Mouse (Mus musculus) gastrocnemius, adult 8-10 months (tissue): ENCODE data around the gene Egfl7. TPM values are rescaled to one million over a fixed set of nuclear protein-coding genes. Genes with fewer than 3 reads are reported as not detected.

Experiments used
- DNase-seq, 2 experiments: peaks; one replicate each; pipeline ENCODE4 v3.0.0; 2022; ENCODE audit warnings: low spot score in 2 of 2
- total RNA-seq, 4 experiments: library from RNA; stranded (reverse); gene quantifications; 2 replicates each; pipeline ENCODE4 v1.2.4; 2022

Gene Egfl7
- total RNA-seq, 4 experiments from 2014 or later = 28.7 to 37.4 (median 31.6) TPM

- DNase-seq = no peak
Measured at GRCm38 (mm10) chr2:26566221-26566620, 13.6 kb upstream of the Egfl7 start.

DNA sequence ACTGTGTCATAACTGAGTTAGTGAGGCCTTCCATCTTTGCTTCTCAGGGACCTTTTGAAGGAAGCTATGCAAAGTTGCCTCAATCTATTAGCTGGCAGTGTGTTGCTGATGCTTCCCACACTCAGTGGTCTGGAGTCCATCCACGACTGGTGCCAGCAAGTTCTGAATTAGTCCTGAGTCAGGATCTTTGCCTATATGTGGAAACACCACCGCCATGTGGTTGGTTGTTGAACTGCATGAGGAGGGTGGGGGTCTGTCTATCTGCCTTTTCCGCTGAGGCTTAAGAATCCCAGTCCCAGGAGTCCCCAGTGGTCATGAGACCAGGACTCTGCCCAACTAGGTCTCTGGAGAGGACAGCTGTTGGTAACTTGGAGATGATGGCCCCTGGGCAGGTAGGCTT is 9.8 kb upstream of the Egfl7 start:
- DNase-seq = no peak

DNA sequence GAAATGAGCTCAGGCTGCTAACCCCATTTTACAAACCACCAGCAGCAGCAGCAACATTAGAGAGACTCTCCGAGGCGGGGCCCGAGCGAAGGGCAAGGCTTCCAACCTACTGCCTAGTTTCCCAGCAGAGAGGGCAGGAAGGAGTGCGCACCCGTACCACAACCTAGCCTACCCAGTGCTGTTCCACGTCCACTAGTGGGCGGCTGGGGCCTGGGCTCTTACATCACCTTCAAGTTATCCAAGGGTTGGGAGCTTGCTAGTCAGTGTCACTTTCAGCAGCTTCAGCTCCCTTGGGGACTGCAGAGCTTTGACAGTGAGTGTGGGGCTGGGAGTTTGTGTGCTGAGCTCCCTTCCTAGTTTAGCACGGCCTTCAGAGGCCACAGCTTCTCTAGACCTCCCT is 8.4 kb upstream of the Egfl7 start:
- no peak for DNase-seq

DNA sequence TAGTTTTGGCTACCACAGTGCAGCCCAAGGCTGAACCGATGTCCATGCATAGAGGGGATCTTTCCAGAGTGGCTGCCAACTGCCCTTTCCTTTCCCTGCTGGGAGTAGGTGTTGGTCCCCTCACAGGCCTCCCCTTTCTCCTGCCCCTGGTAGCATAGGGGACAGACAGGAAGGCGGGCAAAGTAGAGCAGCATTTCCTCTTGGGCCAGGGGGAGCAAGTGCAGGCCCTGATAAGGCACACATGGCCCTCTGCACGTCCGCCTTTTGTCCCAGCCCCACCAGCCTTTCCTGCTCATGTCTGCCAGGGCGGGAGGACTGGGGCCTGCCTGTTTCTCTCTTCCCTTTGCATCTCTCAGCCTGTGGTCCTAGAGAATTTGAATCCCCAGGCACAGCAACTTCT is 8.0 kb upstream of the Egfl7 start:
- no peak for DNase-seq

- DNase-seq = no peak
Measured at GRCm38 (mm10) chr2:26573396-26573795, 6.4 kb upstream of the Egfl7 start.

DNA sequence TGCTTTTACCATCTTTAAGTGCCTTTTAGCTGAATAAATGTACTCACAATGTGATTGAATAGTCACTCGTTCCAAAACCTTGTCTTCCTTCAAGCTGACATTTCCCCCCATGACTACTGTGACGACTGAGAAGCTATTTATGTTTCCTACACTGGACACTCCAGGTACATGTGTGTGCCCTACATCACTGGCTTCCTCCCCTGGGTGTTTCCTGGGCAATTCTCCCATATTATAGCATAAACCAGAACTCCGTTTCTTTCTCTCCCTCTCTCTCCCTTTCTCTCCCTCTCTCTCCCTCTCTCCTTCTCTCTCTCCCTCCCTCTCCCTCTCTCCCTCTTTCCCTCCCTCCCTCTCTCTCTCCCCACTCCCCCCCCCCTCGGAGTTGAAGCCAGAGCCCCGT is 6.0 kb upstream of the Egfl7 start:
- no peak for DNase-seq

DNA sequence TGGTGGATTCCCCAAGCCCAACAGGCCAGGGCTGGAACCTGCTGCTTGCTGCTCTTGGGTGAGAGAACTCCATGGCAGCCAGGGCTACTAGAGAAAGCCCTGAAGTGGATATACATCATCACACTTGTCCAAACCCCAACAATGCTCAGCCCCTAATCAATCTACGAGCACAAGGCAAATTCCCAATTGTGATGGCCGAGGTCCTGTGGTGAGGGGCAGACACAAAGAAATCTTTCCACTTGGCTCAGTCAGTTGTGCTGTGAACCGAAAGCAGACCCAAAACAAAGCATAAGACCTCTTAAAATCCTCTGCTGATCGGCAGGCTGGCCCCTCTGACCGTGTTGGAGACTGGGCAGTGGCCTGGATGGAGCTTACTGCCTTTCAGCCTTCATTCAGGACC is 5.0 kb upstream of the Egfl7 start:
- no peak for DNase-seq

DNA sequence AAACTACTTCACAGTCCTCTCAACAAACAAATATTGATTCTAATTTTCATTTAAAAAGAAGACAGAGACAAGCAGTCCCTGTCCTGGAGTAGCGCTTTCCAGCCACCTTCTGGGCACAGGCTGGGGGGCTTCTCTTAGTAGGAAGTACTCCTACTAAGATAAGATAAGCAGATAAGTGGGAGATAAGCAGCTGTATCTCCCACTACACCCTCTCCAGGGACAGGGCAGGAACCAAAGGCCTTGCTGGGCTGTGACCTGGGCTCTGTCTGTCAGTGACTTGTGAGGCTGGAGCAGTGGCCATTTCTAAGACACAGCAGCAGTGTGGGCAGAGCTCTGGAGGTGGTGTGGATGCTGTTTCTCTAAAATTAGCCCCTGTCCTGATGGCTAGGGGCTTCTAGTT is 4.4 kb upstream of the Egfl7 start:
- no peak for DNase-seq

DNA sequence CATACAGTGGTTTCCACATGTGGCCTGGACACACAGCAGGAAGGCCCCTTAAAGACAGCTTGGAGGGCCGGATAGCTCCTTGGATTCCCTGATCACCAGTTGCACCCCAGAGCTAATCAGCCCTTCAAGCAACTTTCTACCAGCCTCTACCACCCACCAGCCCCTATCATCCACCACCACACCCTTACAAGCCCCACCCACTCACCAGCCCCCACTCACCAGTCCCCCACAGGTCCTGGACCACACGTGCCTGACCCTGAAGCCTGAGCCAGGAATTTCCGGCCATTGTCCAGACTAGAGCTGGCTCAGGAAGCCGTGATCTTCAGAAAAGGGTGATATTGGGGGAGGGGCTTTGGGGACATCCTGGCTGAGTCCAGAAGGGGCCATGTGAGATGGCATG is 3.9 kb upstream of the Egfl7 start:
- no peak for DNase-seq

GRCm38 (mm10) chr2:26576462-26576861 is 3.4 kb upstream of the Egfl7 start:
- no peak for DNase-seq

DNA sequence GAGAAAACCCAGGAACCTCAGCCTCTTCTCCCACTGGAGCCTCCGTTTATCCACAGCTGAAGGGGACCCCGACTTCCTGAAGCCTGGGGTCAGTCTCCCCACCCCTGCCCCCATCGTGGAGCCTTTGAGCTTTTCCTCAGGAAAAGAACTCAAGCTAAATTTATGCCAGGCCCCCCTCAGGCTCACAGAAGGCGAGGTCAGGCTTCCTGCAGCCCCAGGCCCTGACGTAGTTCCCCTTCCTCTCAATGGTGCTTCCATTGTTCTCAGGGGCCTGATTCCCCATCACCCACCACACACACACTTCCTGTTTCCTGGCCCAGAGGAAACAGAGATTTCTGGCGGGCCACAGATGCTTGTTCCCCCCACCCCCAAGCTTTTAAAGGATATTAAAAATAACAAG is 1.4 kb upstream of the Egfl7 start:
- no peak for DNase-seq

DNA sequence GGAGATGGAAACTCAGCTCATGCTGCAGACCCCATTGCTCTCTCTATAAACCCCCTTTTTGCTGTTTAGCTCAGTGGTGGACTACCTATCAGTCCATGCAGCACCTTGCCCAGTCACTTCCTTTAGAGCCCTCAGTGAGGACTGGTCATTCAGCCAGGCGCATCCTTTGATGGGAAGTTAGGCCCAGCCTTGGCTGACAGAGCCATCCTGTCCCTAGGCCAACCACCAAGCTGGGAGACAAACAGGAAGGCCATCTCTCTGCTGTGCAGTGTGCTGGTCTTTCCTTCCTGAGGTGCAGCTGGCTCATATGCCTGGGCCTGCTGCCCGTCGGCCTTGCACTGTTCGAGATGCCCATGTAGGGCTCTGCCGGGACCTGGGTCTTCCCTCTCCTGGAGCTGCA is 937 bp downstream of the Egfl7 start:
- DNase-seq = no peak

- no peak for DNase-seq
Measured at GRCm38 (mm10) chr2:26582203-26582602, 2.4 kb downstream of the Egfl7 start.

GRCm38 (mm10) chr2:26582741-26583140 is 2.9 kb downstream of the Egfl7 start:
- no peak for DNase-seq

DNA sequence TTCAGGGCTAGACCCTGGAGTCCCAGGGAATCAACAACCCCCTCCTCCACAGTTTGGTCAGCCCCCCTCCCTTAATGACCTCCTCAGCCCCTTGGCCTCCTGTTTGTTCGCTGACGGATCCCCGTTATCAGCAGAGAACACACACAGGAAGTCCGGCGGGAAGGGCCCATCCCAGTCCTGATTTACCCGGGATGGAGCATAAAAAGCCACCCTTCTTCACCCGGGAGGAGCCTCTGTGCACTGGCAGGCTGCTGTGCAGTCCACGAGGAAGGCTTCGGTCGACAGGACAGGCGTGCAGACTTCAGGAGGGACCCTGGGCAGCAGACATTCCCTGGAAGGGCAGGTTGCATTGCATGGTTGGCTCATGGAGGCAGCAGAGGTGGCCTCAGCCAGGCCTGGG is 3.8 kb downstream of the Egfl7 start:
- DNase-seq = no peak

DNA sequence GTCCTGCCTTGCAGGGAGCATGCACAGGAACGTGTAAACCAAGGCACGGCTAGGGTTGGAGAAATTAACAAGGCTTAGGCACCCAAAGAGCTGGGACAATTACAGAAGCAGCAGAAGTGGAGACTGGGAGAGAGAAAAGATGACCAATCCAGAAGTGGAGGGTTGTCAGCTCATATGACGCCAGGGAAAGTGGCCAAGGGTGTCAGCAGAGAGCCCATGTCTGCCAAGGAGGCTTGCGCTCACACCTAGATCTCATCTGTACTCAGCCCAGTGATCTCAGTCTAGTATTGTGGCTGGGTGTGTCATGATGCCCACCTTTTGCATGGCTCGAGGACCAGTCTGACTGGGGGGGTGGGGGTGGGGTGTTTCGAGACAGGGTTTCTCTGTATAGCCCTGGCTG is 5.9 kb downstream of the Egfl7 start:
- DNase-seq = no peak

- DNase-seq = no peak
Measured at GRCm38 (mm10) chr2:26586294-26587043, 6.7 kb downstream of the Egfl7 start, which contains the start of gene Gm20532. Gene Gm20532 (plus strand): TSS chr2:26586639.

- DNase-seq = no peak
Measured at GRCm38 (mm10) chr2:26587044-26587405, 7.2 kb downstream of the Egfl7 start.

DNA sequence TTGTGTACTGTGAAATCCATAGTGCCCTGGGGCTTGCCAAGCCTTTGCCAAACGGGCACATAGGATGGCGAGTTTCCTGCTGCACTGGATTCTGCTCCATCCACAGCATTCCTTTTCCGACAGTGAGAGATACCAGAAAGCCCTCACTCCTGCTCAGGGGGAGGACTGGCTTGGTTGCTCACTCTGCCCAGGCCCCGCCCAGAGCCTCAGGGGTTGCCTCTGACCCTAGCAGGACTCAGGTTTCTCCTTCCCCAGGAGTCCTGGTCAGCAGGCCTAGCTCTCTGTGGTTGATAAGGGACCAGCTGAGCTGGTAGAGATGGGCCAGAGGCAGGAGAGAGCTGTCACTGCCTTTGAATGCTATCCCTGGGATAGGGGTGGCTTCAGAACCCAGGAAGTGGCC is 8.8 kb downstream of the Egfl7 start:
- no peak for DNase-seq

- DNase-seq = no peak
Measured at GRCm38 (mm10) chr2:26589284-26589683, 9.5 kb downstream of the Egfl7 start.

GRCm38 (mm10) chr2:26590282-26590681 is 10.5 kb downstream of the Egfl7 start:
- DNase-seq = no peak

DNA sequence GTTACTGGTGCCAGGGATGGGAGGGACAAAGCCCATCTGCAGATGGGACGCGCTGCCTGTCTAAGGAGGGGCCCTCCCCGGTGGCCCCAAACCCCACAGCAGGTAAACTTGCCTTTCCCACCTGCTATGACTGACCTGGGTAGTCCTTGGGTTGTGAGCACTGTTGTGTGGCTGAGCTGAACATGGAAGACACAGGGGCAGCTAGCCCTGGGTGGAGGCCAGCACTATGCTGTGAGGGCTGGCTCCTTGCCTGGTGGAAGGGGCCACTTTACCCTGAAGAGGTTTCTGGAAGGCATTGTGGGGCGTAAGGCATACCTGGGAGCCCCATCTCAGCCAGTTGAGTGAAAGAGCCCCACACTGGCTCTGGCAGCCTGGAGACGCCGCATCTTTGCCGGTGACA is 11.1 kb downstream of the Egfl7 start:
- no peak for DNase-seq

DNA sequence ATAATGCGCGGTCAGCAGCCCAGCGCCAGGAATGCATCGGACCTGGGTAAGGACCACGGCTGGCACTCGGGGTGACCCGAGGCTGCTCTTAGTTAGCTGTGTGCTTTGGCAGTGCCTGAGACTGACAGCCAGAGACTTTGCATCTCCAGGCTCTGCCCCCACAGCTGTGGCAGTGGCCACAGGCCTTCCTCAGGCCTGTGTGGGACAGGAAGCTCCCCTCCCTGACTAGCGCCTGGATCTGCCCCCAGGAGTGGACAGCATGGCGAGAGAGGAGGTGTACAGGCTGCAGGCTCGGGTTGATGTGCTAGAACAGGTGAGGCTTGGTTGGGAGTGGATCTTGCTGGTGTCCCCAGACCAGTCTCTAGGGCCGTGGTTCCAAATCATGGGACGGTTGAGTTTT is 11.6 kb downstream of the Egfl7 start:
- DNase-seq = no peak
